Mouse (Mus musculus) spleen, adult 2 months (tissue): Measurements from ENCODE around the gene Mterf4. TPM values are rescaled to one million over a fixed set of nuclear protein-coding genes. Genes with fewer than 3 reads are reported as not detected.
"Not testable (repeated sequence)": the region's sequence is repeated elsewhere in the genome, so short reads cannot be mapped to it uniquely, and the experiment has no call there.

Experiments used
- DNase-seq, 2 experiments: peaks; one replicate each; pipeline versions ENCODE4 v3.0.0 to v3.0.0-alpha.2; 2012 to 2021; ENCODE audit warnings: low spot score in 2 of 2, low read depth in 1 of 2
- H3K27ac ChIP-seq: fragments of 200-500 bp; 2 replicates; pipeline ENCODE4 v1.5.1; 2012; ENCODE audit warnings: low read length, inconsistent platforms; ENCODE audit not compliant: insufficient read depth
- H3K27me3 ChIP-seq: fragments of 200-500 bp; 2 replicates; pipeline ENCODE4 v1.6.1; 2012; ENCODE audit warnings: mild to moderate bottlenecking, moderate library complexity, low read length, inconsistent platforms; ENCODE audit not compliant: control insufficient read depth, insufficient read depth
- H3K36me3 ChIP-seq: fragments of 200-500 bp; 2 replicates; pipeline ENCODE4 v1.6.1; 2012; ENCODE audit warnings: mild to moderate bottlenecking, low read length, inconsistent platforms; ENCODE audit not compliant: control insufficient read depth, insufficient read depth
- H3K4me1 ChIP-seq: fragments of 200-500 bp; 2 replicates; pipeline ENCODE4 v1.6.1; 2011; ENCODE audit warnings: inconsistent platforms; ENCODE audit not compliant: control insufficient read depth, insufficient read depth, insufficient read length
- H3K4me3 ChIP-seq: fragments of 200-500 bp; 2 replicates; pipeline ENCODE4 v1.5.1; 2011; ENCODE audit warnings: mild to moderate bottlenecking, inconsistent platforms; ENCODE audit not compliant: insufficient read depth, insufficient read length; ENCODE audit errors: extremely low read depth
- CTCF ChIP-seq: fragments of 200-500 bp; IDR thresholded peaks from 2 replicates; pipeline ENCODE4 v1.5.1; 2011; ENCODE audit warnings: mild to moderate bottlenecking, inconsistent platforms; ENCODE audit not compliant: insufficient read depth, insufficient read length, insufficient replicate concordance; ENCODE audit errors: extremely low read depth
- POLR2A ChIP-seq: fragments of 200-500 bp; IDR thresholded peaks from 2 replicates; pipeline ENCODE4 v1.6.1; 2011; ENCODE audit warnings: low read depth, low read length, inconsistent platforms
- WGBS: fragments of 180-500 bp; shearing (Covaris S2); methylation state at CpG from one replicate; pipeline ENCODE4 v1.1.7; 2018; 5-methylcytosine and 5-hydroxymethylcytosine counted together
- polyA plus RNA-seq: library from polyadenylated mRNA; depleted of rRNA; stranded (reverse); fragments of >200 nt; gene quantifications from 2 replicates; pipeline ENCODE4 v1.2.3, GENCODE M21; 2012

The Mterf4 gene
- polyA plus RNA-seq, 1 experiment = 3.8 TPM

GRCm38 (mm10) chr1:93334621-93335020 is 28.9 kb upstream of the Mterf4 start:
- DNase-seq = no peak
- Histone ChIP-seq H3K4me3 (no peak overlapping the region), H3K27me3 (no peaks in the 10 kb centered on the region), H3K27ac (no peak overlapping the region), H3K4me1 (no peaks in the 10 kb centered on the region), H3K36me3 (no peaks in the 10 kb centered on the region)
- 93% methylated on average over 2 of the region's 2 CpGs for WGBS
- TF ChIP-seq CTCF (no peak), POLR2A (no peak)

- no peak for TF ChIP-seq POLR2A
- TF ChIP-seq CTCF = no peak
- 95% methylated on average over 3 of the region's 3 CpGs for WGBS
- DNase-seq = no peak
- H3K27ac ChIP-seq = no peak overlapping the region
- H3K36me3 ChIP-seq = no peaks in the 10 kb centered on the region
- H3K4me1 ChIP-seq = no peaks in the 10 kb centered on the region
- H3K27me3 ChIP-seq = no peaks in the 10 kb centered on the region
- no peak overlapping the region for H3K4me3 ChIP-seq
Observed at GRCm38 (mm10) chr1:93326446-93326845, 20.7 kb upstream of the Mterf4 start.

GRCm38 (mm10) chr1:93323973-93324372 is 18.3 kb upstream of the Mterf4 start:
- no peaks in the 10 kb centered on the region for H3K4me1 ChIP-seq
- 89% methylated on average over 6 of the region's 6 CpGs for WGBS
- no peak for TF ChIP-seq POLR2A
- no peak for TF ChIP-seq CTCF
- no peak for DNase-seq
- H3K36me3 ChIP-seq = no peaks in the 10 kb centered on the region
- H3K4me3 ChIP-seq = no peak overlapping the region
- H3K27me3 ChIP-seq = no peaks in the 10 kb centered on the region
- H3K27ac ChIP-seq = no peak overlapping the region

GRCm38 (mm10) chr1:93300578-93300977 is 5.1 kb downstream of the Mterf4 start:
- Histone ChIP-seq H3K4me3 (no peak overlapping the region), H3K36me3 (peaks cover 14% of the 10 kb centered on the region), H3K27ac (no peak overlapping the region), H3K4me1 (no peaks in the 10 kb centered on the region), H3K27me3 (no peaks in the 10 kb centered on the region)
- TF ChIP-seq POLR2A (no peak), CTCF (no peak)
- no peak for DNase-seq
- 91% methylated on average over 3 of the region's 3 CpGs for WGBS

- no peaks in the 10 kb centered on the region for H3K27me3 ChIP-seq
- no peak for TF ChIP-seq POLR2A
- no peak for TF ChIP-seq CTCF
- peaks cover 14% of the 10 kb centered on the region for H3K36me3 ChIP-seq
- H3K4me3 ChIP-seq = no peak overlapping the region
- H3K4me1 ChIP-seq = no peaks in the 10 kb centered on the region
- 89% methylated on average over 4 of the region's 4 CpGs for WGBS
- DNase-seq = no peak
- H3K27ac ChIP-seq = no peak overlapping the region
Observed at GRCm38 (mm10) chr1:93299791-93300190, 5.9 kb downstream of the Mterf4 start.

GRCm38 (mm10) chr1:93294491-93294890 is 11.2 kb downstream of the Mterf4 start:
- DNase-seq, H3K36me3 ChIP-seq, H3K4me1 ChIP-seq, H3K27me3 ChIP-seq, H3K27ac ChIP-seq, H3K4me3 ChIP-seq: not testable (repeated sequence)
- WGBS = 88% methylated on average over 3 of the region's 3 CpGs

- Histone ChIP-seq H3K27me3 (no peaks in the 10 kb centered on the region), H3K27ac (no peak overlapping the region), H3K36me3 (no peaks in the 10 kb centered on the region; the same call in 1 of the 2 replicates), H3K4me1 (no peaks in the 10 kb centered on the region), H3K4me3 (no peak overlapping the region)
- WGBS = 80% methylated on average over 8 of the region's 8 CpGs
- TF ChIP-seq POLR2A (no peak), CTCF (no peak)
- DNase-seq = no peak
Observed at GRCm38 (mm10) chr1:93292006-93292405, 13.7 kb downstream of the Mterf4 start.
